Mouse (Mus musculus) embryonic facial prominence, embryonic 10.5 days (tissue): ENCODE measurements around the gene Tmem270. TPM values are rescaled to one million over a fixed set of nuclear protein-coding genes. Genes with fewer than 3 reads are reported as not detected.
"Not testable (repeated sequence)": the region's sequence is repeated elsewhere in the genome, so short reads cannot be mapped to it uniquely, and the experiment has no call there.

Source experiments
- DNase-seq: peaks from one replicate; pipeline ENCODE4 v3.0.0-alpha.2; 2017; ENCODE audit warnings: low spot score
- H3K27ac ChIP-seq: fragments of 300-500 bp; sonication (generic); replicated peaks from 2 replicates; pipeline ENCODE4 v1.5.1; 2016; ENCODE audit warnings: mild to moderate bottlenecking
- H3K27me3 ChIP-seq: fragments of 300-500 bp; sonication (generic); replicated peaks from 2 replicates; pipeline ENCODE4 v1.6.1; 2016; ENCODE audit warnings: low read depth, mild to moderate bottlenecking; ENCODE audit not compliant: poor library complexity, severe bottlenecking
- H3K36me3 ChIP-seq: fragments of 300-500 bp; sonication (generic); replicated peaks from 2 replicates; pipeline ENCODE4 v1.6.1; 2016; ENCODE audit warnings: mild to moderate bottlenecking, moderate library complexity
- H3K4me1 ChIP-seq: fragments of 300-500 bp; sonication (generic); 2 replicates; pipeline ENCODE4 v1.6.1; 2016
- H3K4me3 ChIP-seq: fragments of 300-500 bp; sonication (generic); 2 replicates; pipeline ENCODE4 v1.5.1; 2016; ENCODE audit warnings: mild to moderate bottlenecking, moderate library complexity
- H3K9me3 ChIP-seq: fragments of 300-500 bp; sonication (generic); 2 replicates; pipeline ENCODE4 v1.6.1; 2016; ENCODE audit warnings: mild to moderate bottlenecking
- WGBS: fragments of 180-500 bp; shearing (Covaris S2); methylation state at CpG from one replicate; pipeline ENCODE4 v1.1.7; 2016; 5-methylcytosine and 5-hydroxymethylcytosine counted together
- polyA plus RNA-seq: library from polyadenylated mRNA; unstranded; fragments of >200 nt; fragmentation: Nextera tagmentation; extraction: Ambion mirVana; gene quantifications from 2 replicates; pipeline ENCODE4 v1.2.1, GENCODE M21; 2016

The Tmem270 gene
- polyA plus RNA-seq, 1 experiment from 2014 or later, result not detected

GRCm38 (mm10) chr5:134939554-134939953, 33.0 kb upstream of the Tmem270 start:
- WGBS, result 75% methylated on average over 5 of the region's 7 CpGs
- H3K9me3 ChIP-seq, H3K4me3 ChIP-seq, H3K27me3 ChIP-seq, H3K27ac ChIP-seq, DNase-seq: not testable (repeated sequence)
- H3K4me1 ChIP-seq, result peaks cover 12% of the 10 kb centered on the region; the same call in 1 of the 2 replicates
- peaks cover 11% of the 10 kb centered on the region; the same call in 1 of the 2 replicates for H3K36me3 ChIP-seq

GRCm38 (mm10) chr5:134939069-134939468, 32.5 kb upstream of the Tmem270 start:
- Histone ChIP-seq H3K27me3 (peaks cover 1% of the 10 kb centered on the region), H3K27ac (no peak overlapping the region), H3K4me1 (peaks cover 8% of the 10 kb centered on the region; the same call in 1 of the 2 replicates), H3K36me3 (peaks cover 16% of the 10 kb centered on the region), H3K9me3 (no peaks in the 10 kb centered on the region), H3K4me3 (no peak overlapping the region)
- no peak for DNase-seq
- WGBS, result 72% methylated on average over 3 of the region's 3 CpGs

- WGBS, result 88% methylated on average over 6 of the region's 6 CpGs
- Histone ChIP-seq H3K27ac (no peak overlapping the region), H3K4me1 (peaks cover 13% of the 10 kb centered on the region), H3K27me3 (no peaks in the 10 kb centered on the region), H3K36me3 (peaks cover 22% of the 10 kb centered on the region), H3K4me3 (no peak overlapping the region), H3K9me3 (no peaks in the 10 kb centered on the region)
- no peak for DNase-seq
These were observed 30.2 kb upstream of the Tmem270 start for GRCm38 (mm10) chr5:134936626-134937185.

GRCm38 (mm10) chr5:134936051-134936450, 29.5 kb upstream of the Tmem270 start:
- Histone ChIP-seq H3K4me3 (no peak overlapping the region), H3K27ac (no peak overlapping the region), H3K4me1 (peaks cover 10% of the 10 kb centered on the region), H3K27me3 (no peaks in the 10 kb centered on the region), H3K9me3 (no peaks in the 10 kb centered on the region), H3K36me3 (peaks cover 22% of the 10 kb centered on the region)
- no peak for DNase-seq
- 95% methylated on average over 6 of the region's 6 CpGs for WGBS

GRCm38 (mm10) chr5:134934666-134935065, 28.1 kb upstream of the Tmem270 start:
- Histone ChIP-seq H3K9me3 (no peaks in the 10 kb centered on the region), H3K4me3 (no peak overlapping the region), H3K27me3 (no peaks in the 10 kb centered on the region; the same call in 1 of the 2 replicates), H3K27ac (no peak overlapping the region), H3K4me1 (peaks cover 10% of the 10 kb centered on the region), H3K36me3 (peaks cover 22% of the 10 kb centered on the region)
- WGBS, result 92% methylated on average over 3 of the region's 3 CpGs
- DNase-seq, result no peak

DNA sequence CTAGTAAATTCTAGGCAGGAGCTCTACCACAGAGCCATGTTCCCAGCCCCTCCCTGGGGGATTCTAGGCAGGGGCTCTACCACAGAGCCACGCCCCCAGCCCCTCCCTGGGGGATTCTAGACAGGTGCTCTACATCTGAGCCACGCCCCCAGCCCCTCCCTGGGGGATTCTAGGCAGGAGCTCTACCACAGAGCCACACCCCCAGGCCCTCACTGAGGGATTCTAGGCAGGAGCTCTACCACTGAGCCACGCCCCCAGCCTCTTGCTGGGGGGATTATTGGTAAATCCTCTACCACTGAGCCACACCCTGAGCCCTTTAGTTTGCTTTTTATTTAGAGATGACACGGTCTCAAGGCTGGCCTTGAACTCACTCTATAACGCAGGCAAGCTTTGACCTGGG, 27.2 kb upstream of the Tmem270 start:
- peaks cover 10% of the 10 kb centered on the region for H3K4me1 ChIP-seq
- H3K36me3 ChIP-seq, result peaks cover 22% of the 10 kb centered on the region
- DNase-seq, H3K9me3 ChIP-seq, H3K27ac ChIP-seq, H3K27me3 ChIP-seq: not testable (repeated sequence)
- WGBS, result 89% methylated on average over 5 of the region's 5 CpGs
- H3K4me3 ChIP-seq, result peak overlapping the region; percentile 11; the same call in 1 of the 2 replicates

DNA sequence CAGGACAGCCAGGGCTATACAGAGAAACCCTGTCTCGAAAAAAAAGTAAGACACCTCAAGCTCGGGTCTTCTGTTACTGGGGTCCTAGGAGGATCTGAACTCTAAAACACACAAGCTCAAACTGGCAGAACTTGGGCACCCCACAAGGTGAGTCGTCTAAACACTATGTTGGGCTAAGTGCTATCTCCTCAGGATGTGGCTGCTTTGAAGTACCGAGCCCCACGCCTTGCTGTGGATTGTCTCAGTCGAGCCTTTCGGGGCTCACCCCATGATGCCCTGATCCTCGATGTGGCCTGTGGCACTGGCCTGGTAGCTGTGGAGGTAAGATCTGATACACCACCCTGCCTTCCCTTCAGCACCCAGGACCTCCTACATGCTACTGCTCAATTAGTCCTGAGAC, 26.7 kb upstream of the Tmem270 start:
- H3K27ac ChIP-seq, result no peak overlapping the region
- peaks cover 22% of the 10 kb centered on the region for H3K36me3 ChIP-seq
- WGBS, result 92% methylated on average over 8 of the region's 8 CpGs
- H3K9me3 ChIP-seq, result no peaks in the 10 kb centered on the region
- peaks cover 10% of the 10 kb centered on the region for H3K4me1 ChIP-seq
- peak overlapping the region; percentile 78; the same call in 1 of the 2 replicates for H3K4me3 ChIP-seq
- no peaks in the 10 kb centered on the region; the same call in 1 of the 2 replicates for H3K27me3 ChIP-seq
- DNase-seq, result no peak

GRCm38 (mm10) chr5:134932903-134933276, 26.4 kb upstream of the Tmem270 start:
- Histone ChIP-seq H3K27me3 (no peaks in the 10 kb centered on the region; the same call in 1 of the 2 replicates), H3K4me3 (peak overlapping the region; percentile 78), H3K27ac (peak overlapping the region; percentile 89), H3K9me3 (no peaks in the 10 kb centered on the region), H3K36me3 (peaks cover 22% of the 10 kb centered on the region), H3K4me1 (peaks cover 10% of the 10 kb centered on the region)
- 45% methylated on average over 9 of the region's 9 CpGs for WGBS
- peak; percentile 70 for DNase-seq

DNA sequence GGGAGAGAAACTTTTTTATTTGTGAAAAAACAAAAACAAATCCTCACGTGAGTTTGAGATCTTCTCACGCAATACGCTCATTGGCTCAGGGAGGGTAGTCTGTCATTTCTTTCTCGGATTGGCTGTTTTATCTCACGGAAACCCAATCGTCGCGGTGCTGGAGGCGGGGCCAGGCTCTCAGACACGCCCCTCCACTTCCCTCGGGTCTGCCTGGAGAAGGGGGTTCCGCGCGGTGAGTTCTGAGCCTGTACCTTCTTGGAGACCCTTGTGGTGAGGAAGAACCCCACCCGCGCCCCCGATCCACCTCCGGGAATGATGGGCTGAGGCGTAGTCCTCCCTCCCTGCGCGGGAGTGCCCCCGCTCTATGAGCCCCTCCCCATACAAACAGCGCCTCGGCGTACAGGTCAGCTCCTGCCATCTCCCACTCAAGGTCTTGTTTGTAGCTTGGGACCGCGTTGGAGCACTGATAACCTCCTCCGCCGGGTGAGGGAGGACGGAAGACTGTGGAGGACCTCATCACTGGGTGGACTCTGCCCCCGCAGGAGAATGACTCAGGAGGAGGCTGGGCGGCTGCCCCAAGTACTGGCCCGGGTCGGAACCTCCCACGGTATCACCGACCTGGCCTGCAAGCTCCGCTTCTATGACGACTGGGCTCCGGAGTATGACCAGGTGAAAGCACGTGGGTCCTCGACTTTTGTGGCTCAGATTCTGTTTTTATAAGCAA, 25.8 kb upstream of the Tmem270 start, which contains the start of gene Mettl27:
Gene Mettl27 (plus strand): TSS at position 190 of the 724 bp plus-strand sequence.
- DNase-seq, result peak; percentile 93
- Histone ChIP-seq H3K27me3 (no peaks in the 10 kb centered on the region; the same call in 1 of the 2 replicates), H3K9me3 (no peaks in the 10 kb centered on the region), H3K4me1 (peaks cover 10% of the 10 kb centered on the region), H3K36me3 (peaks cover 22% of the 10 kb centered on the region), H3K27ac (peak within 1 kb of the TSS; percentile 89), H3K4me3 (peak within 1 kb of the TSS; percentile 78)
- WGBS, result under 1% methylated on average over 41 of the region's 41 CpGs

DNA sequence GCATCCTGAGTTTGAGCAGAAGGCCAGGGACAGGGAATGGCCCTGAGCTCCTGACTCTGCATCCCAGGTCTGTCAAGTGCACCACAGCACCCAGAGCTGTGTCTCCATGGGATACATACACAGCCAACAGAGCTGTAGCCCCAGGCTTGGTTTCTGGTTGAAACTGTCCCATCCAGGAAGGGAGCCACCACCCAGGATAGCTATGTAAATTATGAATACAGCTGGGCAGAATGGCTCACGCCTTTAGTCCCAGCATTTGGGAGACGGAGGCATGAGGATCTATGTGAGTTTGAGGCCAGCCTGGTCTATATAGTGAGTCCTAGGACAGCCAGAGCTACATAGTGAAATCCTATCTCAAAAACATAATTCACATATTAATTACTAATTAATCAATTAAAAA, 23.5 kb upstream of the Tmem270 start:
- Histone ChIP-seq H3K36me3 (peaks cover 14% of the 10 kb centered on the region), H3K27me3 (no peaks in the 10 kb centered on the region; the same call in 1 of the 2 replicates), H3K9me3 (no peaks in the 10 kb centered on the region), H3K27ac (no peak overlapping the region), H3K4me1 (peaks cover 10% of the 10 kb centered on the region), H3K4me3 (no peak overlapping the region)
- DNase-seq, result no peak
- WGBS, result 87% methylated on average over 2 of the region's 2 CpGs

DNA sequence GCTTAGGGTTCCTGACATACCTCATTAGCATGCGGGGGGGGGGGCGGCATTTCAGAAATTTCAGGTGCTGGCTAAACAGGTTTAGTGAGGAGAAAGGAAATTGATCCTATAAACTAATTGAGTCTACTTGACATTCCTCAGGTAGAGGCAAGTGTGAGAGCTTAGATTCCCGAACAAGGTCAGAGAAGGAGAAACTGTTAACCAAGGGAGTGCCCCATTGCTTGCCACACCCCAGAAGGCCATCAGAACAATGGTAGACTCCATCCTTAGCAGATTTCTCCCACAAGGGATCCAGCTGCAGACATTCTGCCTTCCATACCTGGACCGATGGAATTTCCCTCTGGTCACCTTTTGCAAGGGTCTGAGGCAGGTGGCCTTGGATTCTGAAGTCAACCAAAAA, 20.2 kb upstream of the Tmem270 start:
- Histone ChIP-seq H3K27me3 (no peaks in the 10 kb centered on the region; the same call in 1 of the 2 replicates), H3K4me3 (no peak overlapping the region), H3K9me3 (no peaks in the 10 kb centered on the region), H3K4me1 (peaks cover 2% of the 10 kb centered on the region; the same call in 1 of the 2 replicates), H3K27ac (no peak overlapping the region), H3K36me3 (no peaks in the 10 kb centered on the region)
- DNase-seq, result no peak
- WGBS, result 80% methylated on average over 4 of the region's 4 CpGs

DNA sequence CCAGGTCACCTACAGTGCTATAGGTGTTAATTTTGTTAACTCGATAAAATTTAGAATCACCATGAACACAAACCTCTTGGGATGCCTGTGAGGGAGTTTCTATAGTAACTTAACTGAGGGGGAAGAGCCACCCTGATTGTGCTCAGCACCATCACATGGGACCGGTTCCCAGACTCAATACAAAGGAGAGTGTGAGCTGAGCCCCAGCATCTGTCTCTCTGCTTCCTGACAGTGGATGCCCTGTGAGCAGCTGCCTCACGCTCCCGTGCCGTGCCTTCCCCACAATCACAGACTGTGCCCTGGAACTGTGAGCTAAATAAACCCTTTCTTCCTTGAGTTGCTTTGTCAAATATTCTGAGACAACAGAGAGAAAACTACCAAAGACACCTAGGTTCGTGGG, 16.6 kb upstream of the Tmem270 start:
- H3K4me3 ChIP-seq, result no peak overlapping the region

GRCm38 (mm10) chr5:134921106-134921505, 14.6 kb upstream of the Tmem270 start:
- Histone ChIP-seq H3K27me3 (no peaks in the 10 kb centered on the region), H3K27ac (no peak overlapping the region), H3K9me3 (no peaks in the 10 kb centered on the region), H3K4me1 (no peaks in the 10 kb centered on the region), H3K36me3 (no peaks in the 10 kb centered on the region), H3K4me3 (no peak overlapping the region)
- 93% methylated on average over 8 of the region's 8 CpGs for WGBS
- DNase-seq, result no peak

More for the DNA sequence above, 16.6 kb upstream of the Tmem270 start:
- no peak overlapping the region for H3K27ac ChIP-seq
- H3K9me3 ChIP-seq, result no peaks in the 10 kb centered on the region
- H3K4me1 ChIP-seq, result no peaks in the 10 kb centered on the region
- H3K36me3 ChIP-seq, result no peaks in the 10 kb centered on the region
- no peaks in the 10 kb centered on the region for H3K27me3 ChIP-seq
- no peak for DNase-seq
- WGBS, result 77% methylated on average over 6 of the region's 6 CpGs
